Mouse (Mus musculus): ENCODE data around the gene Nup153.

Gene Nup153

DNA sequence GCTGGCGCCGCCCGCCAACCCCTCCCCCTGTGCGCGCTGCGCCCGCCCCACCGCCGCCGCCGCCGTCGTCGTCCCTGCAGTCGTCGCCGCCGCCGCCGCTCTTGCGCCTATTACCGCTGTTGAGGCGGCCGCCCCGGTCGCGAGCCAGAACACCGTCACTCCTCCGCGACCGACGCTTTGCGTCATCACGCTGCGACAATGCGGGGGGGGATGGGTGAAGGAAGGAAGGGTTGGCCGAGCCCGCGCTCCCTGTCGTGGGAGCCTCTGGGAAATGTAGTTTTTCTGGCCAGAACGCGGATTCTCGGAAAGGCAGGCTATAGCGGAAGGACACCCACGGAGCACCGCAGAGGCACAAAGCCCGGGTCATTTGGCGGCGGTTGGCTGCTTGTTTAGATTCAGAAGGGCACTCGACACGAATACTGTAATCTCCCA, at the start of gene Nup153:
Nup153 (minus strand) TSS at position 104 of the 432 bp plus-strand sequence.
- in situ Hi-C loops (cut with MboI; ENCODE audit: low sequenced_read_pairs): no loop called here

DNA sequence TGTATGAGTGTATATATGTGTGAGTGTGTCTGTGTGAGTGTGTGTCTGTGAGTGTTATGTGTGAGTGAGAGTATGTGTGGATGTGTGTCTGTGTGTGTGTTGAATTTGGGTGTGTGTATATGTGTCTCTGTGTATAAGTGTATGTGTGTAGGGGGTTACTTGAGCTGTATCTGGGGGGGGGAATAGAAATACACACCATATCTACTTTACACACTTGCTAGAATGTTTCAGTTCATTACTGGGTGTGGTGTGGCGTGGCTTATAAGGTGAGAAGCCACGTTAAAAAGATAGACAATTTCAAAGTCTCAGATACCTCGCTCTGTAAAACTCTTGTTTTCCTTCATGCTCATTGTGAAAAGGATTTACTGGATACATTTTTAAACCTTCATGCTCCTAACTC, 49.7 kb upstream of the Nup153 start:
- in situ Hi-C loops (cut with MboI; ENCODE audit: low sequenced_read_pairs): no loop called here

GRCm38 (mm10) chr13:46776636-46777305, 49.0 kb upstream of the Nup153 start:
- in situ Hi-C loops (cut with MboI; ENCODE audit: low sequenced_read_pairs): no loop called here

DNA sequence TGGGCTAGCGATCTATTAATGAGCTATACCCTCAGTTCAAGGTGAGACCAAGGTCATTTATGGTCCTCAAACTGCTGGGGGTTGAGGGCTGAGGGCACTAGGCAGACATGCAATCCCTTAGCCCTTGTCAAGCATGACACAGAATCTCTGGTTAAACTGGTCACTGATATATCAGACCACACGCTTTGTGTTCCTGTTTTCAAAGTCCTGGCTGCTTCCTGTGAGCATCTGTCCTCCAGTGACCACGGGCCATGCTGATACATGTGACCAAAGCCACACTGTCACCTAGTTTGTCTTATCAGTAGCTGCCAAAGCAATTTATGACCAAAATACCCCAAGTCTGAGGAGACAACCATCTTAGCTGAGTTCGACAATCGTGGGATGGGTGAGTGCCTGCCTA, 47.3 kb upstream of the Nup153 start:
- in situ Hi-C loops (cut with MboI; ENCODE audit: low sequenced_read_pairs): no loop called here

DNA sequence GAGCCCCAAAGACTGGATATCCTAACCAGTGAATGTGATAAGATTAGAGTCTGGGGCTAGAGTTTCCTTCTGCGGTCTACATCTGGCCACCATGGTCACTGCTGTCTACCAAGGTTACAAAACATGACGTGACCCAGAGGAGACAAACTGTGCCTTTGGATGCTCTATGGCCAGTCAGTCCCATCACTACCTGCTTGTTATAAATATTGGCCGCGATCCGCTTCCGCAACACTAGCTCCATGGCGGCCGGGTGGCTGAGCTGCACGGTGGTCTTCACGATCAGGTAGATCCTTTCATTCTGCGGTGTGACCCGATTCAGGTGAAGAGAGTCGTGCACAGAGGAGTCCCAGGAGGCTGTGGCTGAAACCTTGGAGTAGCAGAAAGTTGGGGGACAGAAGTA, 44.8 kb upstream of the Nup153 start:
- in situ Hi-C loops (cut with MboI; ENCODE audit: low sequenced_read_pairs): no loop called here

- in situ Hi-C loops (cut with MboI; ENCODE audit: low sequenced_read_pairs): no loop called here
These were observed 37.6 kb upstream of the Nup153 start for GRCm38 (mm10) chr13:46765361-46765760.

DNA sequence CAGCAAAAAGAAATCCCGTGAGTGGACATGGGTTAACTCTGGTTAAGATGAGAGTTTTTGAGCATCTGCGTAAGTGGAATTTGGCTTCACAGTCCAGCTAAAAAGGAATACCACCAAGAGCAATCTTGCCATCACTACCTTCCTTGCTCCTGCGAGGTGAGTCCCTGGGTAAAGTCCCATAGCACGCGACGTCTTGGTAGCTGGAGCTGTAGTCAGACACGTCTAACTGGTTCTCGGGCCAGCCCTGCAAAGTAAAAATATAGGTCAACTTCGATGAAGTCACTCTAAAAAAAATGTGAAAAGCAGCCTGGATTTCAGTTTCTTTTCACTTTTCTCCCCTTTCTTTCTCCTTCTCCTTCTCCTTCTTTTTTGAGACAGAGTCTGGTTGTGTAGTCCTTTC, 35.5 kb upstream of the Nup153 start:
- in situ Hi-C loops (cut with MboI; ENCODE audit: low sequenced_read_pairs): no loop called here

DNA sequence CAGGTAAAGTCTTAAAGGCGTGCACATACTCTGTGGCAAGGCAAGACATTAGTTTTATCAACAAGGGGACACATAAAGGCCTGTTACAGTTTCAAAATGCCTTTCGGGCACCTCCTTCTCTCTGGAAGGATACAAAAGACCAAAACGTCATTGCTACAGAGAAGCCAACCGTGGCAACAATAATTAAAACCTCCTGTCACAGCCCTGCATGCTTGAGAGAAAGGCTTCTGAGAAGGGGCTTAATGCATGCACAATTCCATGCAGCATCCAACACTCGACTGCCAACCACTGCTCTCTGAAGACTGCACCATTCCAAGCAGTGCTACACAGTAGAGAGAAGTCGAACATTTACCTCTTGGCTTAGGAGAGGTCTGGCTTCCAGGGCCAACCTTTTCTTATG, 33.2 kb upstream of the Nup153 start:
- in situ Hi-C loops (cut with MboI; ENCODE audit: low sequenced_read_pairs): no loop called here

DNA sequence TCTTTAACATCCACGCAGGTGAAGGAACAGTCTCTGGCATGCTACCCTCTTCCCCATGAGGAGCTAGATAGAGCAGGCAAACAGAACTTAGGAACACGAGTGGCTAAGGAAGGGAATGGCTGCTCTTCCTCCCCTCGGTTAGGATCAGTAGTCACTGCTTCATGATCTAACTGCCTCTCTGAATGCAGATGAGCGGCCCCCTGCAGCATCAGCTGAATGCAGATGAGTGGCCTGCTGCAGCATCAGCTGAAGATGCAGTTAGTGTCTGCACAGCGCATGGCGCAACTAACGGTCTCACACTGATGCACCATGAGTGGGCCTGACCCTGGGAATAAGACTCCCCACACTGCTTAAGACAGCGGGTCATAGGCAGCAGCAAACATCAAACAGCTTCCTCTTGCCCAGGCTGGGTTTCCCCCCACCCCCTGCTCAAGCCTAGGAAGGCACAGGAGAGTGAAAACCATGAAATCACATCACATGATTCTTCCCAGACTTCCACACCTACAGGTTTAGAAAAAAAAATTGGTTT, 31.6 kb upstream of the Nup153 start:
- in situ Hi-C loops (cut with MboI; ENCODE audit: low sequenced_read_pairs): no loop called here

- in situ Hi-C loops (cut with MboI; ENCODE audit: low sequenced_read_pairs): no loop called here
These were observed 30.9 kb upstream of the Nup153 start for GRCm38 (mm10) chr13:46758627-46759026.

DNA sequence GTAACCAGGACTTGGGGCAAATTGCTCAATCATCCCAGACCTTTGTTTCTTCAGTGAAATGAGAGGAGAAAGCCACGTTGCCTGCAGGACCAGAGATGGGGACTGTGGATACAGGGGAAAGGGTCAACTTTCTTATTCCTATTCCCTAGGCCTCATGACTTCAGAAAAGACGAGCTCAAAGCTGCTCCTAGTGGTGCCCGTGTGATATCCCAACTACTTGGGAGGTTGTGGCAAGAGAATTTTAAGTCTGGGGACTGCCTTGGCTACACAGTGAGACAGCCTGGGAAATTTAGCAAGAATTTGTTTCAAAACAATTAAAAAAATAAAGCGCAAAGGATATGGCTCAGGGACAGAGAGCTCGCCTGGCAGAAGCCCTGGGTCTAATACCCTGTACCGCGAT, 30.2 kb upstream of the Nup153 start:
- in situ Hi-C loops (cut with MboI; ENCODE audit: low sequenced_read_pairs): no loop called here

DNA sequence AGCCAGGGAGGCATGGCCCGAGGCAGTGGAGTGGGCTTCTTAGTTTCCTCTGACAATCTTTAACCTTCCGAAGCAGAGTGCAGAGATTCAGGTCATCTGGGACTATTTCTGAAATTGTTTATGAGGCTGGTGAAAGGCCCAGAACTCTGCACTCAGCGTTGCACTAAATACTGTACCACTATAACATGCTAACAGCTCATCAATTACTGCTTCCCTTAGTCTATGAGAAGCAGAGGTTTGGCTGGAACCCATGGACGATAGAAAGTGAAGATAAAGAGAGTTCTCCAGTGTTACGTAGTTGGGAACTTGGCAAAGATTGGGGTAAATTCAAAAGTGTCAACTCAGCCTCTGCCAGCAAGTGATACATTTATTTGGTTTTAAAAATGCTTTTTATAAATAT, 25.6 kb upstream of the Nup153 start:
- in situ Hi-C loops (cut with MboI; ENCODE audit: low sequenced_read_pairs): no loop called here

- in situ Hi-C loops (cut with MboI; ENCODE audit: low sequenced_read_pairs): no loop called here
These were observed 25.0 kb upstream of the Nup153 start for GRCm38 (mm10) chr13:46752566-46753229.

DNA sequence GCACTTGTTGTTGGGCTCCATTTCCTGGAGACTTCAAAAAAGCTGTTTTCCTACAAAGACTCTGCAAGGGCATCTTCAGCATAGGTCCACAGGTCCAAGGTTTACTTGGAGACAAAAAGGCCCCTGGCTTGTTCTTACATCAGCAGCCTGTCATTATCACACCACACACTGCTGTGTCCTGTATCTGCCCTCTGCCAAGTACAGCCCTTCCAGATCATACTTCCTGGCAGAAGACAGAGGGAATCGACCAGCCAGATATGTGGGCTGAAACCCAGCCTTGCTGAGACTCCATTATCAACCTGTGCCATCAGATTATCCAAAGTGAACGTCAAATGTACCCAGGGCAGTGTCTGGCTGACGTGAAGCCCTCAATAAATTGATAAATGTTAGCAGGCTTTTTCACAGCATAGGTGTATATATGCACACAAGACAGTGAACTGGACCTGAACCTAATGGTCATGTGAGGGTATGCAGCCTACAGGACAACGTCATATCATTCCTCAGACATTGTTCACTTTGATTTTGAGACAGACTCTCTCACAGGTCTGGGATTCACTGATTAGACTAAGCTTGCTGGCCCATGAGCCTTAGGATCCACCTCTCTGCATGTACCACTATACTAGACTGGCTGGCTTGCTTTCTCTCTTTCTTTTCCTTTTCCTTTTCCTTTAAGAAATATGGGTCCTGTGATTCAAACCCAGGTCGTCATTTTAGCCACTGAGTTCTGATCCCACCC, 20.6 kb upstream of the Nup153 start:
- in situ Hi-C loops (cut with MboI; ENCODE audit: low sequenced_read_pairs): no loop called here

DNA sequence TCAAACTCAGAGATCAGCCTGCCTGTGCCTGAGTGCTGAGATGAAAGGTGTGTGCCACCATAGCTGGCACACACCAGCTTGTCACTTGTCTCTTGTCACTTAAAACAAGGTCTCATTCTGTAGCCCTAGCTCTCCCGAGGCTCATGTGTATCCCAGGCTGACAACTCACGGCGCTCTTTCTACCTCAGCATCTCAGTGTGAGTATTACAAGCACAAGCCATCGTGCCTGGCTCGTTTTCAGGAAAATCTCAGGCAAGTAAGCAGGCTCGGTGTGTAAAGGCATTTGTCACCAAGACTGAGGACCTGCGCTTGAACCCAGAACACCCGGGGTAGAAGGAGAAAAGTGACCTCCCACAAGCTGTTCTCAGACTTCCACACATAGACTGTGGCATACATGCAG, 16.1 kb upstream of the Nup153 start:
- in situ Hi-C loops (cut with MboI; ENCODE audit: low sequenced_read_pairs): no loop called here

DNA sequence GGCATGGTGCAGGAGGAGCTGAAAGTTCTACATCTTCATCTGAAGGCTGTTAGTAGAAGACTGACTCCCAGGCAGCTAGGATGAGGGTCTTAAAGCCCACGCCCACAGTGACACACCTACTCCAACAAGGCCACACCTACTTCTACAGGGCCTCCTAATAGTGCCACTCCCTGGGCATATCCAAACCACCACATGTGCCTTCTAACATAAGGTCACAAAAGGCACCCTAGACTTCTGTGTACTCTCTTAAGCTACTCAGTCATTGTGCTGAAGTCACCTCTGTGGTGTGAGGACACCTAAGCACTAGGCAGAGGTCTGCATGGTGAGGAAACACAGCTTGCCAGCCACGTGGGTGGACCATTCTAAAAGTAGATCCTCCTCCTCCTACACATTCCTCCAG, 14.6 kb upstream of the Nup153 start:
- in situ Hi-C loops (cut with MboI; ENCODE audit: low sequenced_read_pairs): no loop called here

GRCm38 (mm10) chr13:46739426-46739825, 11.7 kb upstream of the Nup153 start:
- in situ Hi-C loops (cut with MboI; ENCODE audit: low sequenced_read_pairs): no loop called here

GRCm38 (mm10) chr13:46737482-46737881, 9.7 kb upstream of the Nup153 start:
- in situ Hi-C loops (cut with MboI; ENCODE audit: low sequenced_read_pairs): no loop called here

DNA sequence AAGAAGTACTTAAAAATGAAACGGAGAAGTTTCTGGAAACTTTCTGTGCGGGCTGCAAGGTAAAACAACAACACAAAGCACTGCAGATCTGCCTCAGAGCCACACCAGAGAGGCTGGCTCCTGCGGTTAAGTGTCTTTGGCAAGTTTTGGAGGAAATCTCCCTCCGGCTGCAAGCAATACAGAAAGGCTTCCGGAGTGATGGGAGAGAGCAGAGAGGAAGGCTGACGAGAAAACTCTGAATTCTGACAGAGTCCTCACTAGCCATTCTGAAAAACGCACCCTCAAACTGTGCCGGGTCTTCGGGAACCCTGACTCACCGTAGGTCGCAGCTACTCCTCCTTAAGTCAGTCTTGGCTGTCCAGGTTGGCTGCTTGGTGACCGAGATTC, 8.7 kb upstream of the Nup153 start:
- in situ Hi-C loops (cut with MboI; ENCODE audit: low sequenced_read_pairs): no loop called here

DNA sequence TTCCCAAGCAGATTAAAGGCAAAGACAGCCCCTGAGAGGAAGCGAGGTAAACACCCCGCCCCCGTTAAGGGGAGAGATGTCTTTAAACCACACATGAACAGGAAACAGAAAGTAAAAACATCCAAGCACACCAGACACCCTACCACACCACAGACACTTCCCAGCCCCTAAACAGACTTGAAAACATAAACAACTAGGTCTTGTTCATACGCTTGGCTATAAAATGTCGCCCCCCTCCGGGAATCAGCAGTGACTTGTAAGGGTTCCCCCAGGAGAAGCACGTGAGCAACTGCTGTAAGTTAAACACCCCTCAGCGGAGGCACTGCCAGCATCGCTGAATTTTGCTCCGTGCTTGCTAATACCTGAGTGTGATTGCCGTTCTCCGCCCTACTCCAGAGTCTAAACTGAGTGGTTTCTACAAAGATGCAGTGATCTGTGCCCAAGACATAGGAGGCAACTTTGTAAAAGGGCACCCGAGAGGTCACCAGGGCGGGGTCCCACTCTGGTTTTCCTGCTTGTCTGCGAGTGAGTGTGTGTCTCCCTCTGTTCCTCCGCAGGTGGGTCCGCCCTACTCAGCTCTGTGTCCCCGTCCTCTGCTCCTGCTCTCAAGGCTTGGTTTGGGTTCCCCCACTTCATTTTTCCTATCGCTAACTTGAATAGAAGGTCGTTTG, 8.2 kb upstream of the Nup153 start:
- in situ Hi-C loops (cut with MboI; ENCODE audit: low sequenced_read_pairs): no loop called here

DNA sequence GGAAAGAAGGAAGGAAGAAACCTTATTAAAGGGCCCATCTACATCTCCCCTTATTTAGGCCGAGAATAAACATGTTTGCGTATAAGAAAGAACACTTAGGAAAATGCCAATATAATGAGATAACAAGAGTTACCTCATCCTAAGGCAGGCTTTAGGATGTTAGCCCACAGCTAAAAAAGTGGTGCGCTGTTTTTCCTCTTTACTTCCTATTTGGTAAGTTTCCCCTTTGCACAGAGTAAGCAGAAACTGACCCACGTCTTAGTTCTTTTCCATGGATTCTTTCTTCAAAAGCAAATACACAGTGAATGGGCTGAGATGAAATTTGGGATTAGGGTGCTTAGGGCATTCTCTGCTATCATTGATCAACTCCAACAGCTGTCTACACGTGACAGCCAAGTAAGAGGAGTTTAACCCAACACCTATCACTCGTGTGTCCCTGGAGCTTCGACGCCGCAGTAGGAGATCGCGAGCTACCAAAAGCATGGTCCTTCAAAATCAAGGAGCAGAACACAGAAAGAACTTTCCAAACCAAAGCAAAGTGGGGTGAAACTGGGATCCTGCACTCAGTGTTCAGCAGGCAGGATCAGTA, 7.6 kb upstream of the Nup153 start:
- in situ Hi-C loops (cut with MboI; ENCODE audit: low sequenced_read_pairs): no loop called here

Data from CH12F3 (cell line).